Mouse (Mus musculus): Measurements from ENCODE around the gene Rnf150. TPM values are rescaled to one million over a fixed set of nuclear protein-coding genes. Genes with fewer than 3 reads are reported as not detected.

The Rnf150 gene
- total RNA-seq, 2 experiments from 2014 or later = 15.2 to 17.2 TPM

DNA sequence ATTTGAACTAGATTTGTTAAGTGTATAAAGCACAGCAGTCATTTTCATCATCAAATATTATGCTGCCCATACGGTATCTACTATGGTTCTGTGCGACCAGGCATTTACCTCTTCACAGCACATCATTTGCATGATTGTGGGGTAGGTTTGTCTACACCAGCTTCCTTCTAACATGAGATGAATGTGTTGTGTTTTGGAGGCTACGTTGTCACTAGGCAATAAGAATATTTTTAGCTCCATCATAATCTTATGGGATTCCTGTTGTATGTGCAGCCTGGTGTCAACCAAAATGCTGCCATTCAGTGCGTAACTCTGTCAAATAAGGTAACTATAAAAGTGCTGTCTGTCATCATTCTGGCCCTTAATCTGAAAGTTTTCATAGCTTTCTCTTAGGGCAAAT, 24.1 kb downstream of the Rnf150 start:
- no peak for DNase-seq (ENCODE audit: low spot score in 2 of 2)

DNA sequence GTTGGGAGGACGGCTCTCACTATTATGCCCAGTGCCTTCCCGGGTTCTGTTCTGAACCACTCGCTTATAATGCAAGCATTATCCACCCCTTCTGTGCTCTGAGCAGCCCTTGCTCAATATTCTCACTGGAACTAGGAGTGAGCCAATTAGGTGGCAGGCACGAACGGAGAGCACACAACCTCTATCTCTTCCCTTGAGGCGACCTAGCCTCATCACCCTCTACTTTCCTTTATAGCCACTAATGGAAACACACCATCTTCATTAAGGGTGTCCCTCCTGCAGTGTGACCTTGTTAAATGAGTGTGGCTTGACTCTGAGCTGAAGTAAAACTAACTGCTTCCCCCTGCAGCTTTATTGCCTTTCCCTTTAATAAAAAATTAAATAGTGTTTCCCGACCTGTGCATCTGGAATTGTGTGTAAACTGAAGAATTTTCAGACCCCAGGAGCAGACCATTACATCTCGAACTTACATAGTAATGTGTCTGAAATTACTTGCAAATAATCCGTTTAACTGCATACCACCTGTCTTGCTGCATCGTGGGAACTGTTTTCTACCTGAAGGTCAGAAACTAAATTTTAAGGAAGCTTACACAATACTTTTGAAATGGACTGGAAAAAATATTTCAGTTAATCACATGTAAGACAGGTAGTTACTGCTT, 26.0 kb downstream of the Rnf150 start:
- no peak for DNase-seq (ENCODE audit: low spot score in 2 of 2)

DNA sequence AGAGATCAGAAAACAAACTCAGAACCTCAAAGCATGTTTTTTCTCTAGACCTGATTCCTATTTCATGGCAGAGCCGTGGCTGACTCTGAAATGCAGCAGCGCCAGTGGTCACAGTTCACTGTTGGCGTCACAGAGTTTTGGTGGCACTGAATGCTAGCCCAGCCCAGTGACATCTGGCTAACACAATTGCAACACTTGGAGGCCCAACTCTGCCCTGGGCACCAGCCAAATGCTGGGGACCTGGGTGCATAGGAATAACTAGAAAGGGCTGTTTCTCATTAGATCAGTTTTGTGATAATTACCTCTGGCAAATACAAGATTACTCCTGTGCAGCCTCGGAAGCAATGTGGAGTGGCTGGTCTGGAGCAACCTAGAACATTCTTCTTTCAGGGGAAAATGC, 31.9 kb downstream of the Rnf150 start:
- no peak for DNase-seq (ENCODE audit: low spot score in 2 of 2)

DNA sequence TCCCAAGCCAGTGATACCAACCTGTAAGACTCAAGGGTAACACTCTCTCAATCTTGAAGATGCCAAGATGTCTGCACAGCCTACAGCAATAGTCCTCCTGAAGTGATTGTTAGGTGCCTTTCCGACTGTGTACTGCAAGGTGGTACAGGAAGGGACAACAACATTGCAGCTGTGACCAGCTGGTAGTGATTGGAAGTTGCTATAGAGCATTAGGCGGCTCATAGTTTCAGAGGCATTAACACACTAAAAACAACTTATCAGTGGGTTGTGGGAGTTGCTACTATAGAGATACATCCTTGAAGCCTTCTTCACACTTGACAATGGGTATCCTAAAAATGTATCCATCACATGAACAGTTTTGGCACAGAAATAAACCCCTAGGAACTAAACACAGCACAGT, 33.6 kb downstream of the Rnf150 start:
- DNase-seq (ENCODE audit: low spot score in 2 of 2) = no peak

DNA sequence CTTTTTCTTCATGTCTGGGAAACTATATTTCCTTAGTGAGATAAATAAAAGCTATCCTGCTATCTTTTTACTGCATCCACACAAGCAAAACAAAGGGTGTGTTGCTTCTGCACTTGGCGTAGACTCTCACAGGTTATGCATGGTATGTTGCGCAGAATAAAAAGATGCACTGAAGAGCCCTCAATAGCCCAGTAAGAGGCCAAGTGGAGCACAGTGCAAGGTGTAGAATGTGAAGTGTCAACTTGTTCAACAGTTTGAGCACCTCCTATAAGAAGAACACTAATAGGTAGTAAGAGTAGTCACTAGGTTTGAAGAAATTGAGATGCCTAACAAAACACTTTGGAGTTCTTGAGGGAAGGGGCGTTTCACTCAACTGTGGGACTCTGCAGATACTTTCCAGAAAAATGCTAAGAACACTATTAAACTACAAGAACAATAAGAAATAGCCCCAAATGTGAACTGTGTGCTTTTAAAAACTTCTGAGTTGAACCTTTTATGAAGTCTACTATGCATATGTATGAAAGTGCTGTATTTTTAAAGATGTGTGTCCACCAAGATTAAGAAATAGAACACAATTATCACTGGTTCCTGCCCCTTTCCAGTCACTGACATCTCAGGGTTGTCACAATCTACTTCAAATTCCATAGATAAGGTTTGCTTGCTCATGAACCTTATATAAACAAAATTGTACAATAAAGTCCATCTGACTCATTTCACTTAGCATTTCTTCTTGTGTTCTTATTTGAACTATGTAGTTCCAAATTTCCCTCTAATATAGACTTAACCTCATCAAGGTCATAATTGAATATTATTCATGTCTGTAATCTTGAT, 34.7 kb downstream of the Rnf150 start:
- DNase-seq (ENCODE audit: low spot score in 2 of 2) = no peak

DNA sequence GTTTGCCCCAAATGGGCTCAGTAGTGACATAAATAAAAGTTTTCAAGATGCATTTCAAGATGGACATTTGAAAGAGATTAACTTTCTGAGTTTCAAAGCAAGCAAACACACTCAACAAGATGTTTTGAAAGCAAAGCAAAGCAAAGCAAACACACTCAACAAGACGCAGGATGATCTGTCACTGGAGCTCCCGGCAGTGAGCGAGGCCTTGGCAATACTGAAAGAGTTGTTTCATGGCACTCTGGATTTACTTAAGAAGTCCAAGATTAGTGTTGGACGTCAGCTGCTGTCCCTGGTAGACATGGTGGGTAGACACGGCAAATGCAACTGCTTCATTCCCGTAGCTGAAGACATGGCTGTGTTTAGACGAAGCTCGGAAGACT, 35.3 kb downstream of the Rnf150 start:
- no peak for DNase-seq (ENCODE audit: low spot score in 2 of 2)

DNA sequence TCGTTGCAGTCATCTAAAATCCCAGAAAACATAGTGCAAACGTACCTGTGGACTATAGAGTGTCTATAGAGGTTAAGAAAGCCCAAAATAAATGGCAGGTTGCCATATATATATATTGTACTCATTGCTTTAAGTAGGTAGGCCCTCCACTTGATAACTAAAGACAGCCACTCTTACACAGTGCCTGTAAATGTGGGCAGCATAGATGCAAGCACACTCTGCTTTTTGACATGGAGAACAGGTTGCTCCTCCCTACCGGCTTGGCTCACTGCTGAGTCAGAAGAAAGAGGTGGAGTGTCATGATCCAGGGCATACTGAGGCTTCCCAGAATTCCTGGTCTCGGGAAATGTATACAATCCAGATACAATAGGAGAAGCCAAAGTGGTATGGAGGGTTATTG, 37.8 kb downstream of the Rnf150 start:
- no peak for DNase-seq (ENCODE audit: low spot score in 2 of 2)

DNA sequence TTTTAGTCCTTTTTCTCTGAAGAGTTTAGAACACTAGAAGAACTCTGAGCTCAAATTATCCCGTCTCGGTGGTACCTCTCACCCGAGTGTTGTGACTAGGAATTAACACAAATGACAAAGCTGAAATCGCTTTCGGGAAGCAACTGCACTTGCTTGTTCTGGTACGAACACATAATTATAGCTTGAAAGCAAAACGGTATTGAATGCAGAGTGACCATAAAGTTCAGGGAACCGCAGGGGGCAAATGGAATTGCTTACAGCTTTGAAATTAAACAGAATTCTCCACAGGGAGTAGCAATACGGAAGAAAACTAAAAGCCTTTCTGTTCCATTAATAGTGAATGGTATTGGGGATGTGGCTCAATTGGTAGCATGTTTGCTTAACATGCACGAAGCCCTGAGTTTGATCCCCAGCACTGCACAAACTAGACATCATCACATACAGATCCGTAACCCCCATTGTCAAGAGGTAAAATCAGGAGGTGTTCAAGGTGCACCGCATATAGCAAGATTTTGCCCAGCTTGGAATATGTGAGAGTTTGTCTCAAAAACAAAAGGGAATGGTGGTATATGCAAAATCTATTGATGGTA, 38.5 kb downstream of the Rnf150 start:
- DNase-seq (ENCODE audit: low spot score in 2 of 2) = no peak

DNA sequence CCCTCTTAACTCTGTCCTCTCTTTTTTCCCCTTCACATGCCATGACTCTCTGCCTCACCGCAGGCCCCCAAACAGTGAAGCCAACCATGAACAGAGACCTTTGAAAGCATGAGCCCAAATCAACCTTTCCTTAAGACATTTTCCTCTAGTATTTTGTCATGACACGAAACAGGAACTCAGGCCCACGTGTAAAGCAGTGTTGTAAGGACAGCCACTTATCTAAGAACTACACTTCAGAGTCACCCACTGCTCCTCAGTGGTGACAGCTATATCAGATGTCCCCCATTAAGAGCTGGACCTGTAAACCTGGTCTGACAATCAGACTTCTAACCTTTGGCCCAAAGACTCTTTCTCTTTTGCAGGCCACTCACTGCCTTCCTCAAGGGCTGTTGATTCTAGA, 40.3 kb downstream of the Rnf150 start:
- no peak for DNase-seq (ENCODE audit: low spot score in 2 of 2)

DNA sequence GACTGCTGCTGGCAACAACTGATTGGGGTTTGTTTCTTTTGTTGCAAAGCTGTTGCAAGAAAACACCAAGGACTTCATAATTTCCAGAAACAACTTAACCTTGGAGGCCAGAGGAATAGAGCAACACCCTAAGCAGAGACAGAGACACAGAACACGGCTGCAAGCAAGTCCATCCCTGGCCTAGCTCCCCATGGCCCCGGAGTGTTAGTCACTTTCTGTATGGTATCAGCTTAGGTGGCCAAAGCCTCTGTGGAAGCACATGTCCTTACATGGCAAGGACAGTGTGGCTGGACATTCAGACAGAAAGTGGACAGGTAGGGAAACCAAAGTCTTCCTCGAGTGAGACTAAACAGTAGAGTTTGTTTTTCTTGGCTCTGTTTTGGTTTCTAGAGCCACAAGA, 44.1 kb downstream of the Rnf150 start:
- DNase-seq (ENCODE audit: low spot score in 2 of 2) = no peak

DNA sequence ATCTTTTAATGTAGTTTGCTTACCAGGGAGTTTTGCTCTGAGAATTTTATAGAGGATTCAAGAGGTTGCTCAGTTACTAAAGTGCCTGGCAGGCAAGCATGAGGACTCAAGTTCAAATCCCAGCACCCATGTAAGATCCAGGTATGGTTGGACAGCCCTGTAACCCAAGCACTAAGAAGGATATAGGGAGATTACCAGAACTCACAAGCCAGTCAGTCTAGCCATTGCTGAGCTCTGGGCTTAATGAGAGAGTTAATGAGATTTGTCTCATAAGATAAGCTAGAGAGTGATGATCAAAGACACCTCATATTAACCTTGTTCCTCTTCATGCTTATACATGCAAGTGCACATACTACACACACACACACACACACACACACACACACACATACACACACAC, 48.3 kb downstream of the Rnf150 start:
- no peak for DNase-seq (ENCODE audit: low spot score in 2 of 2)

DNA sequence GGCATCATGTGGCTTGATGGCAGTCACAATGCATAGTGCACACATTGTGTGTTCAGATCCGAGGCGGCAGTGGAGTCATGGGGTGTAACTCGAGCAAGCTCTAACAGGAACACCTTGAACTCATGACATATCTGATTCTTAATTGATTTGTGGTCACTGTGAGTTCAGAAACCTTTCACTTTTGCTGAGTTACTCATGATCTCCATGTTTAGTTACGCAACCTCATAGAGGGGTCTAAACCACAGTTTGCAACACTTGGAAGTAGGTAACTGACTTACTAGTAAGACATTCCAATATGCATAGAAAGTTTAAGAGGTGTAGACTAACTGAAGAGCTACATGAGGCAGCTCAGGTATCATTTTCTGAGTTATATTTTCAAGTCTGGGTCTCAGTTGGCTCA, 49.1 kb downstream of the Rnf150 start:
- DNase-seq (ENCODE audit: low spot score in 2 of 2) = no peak

DNA sequence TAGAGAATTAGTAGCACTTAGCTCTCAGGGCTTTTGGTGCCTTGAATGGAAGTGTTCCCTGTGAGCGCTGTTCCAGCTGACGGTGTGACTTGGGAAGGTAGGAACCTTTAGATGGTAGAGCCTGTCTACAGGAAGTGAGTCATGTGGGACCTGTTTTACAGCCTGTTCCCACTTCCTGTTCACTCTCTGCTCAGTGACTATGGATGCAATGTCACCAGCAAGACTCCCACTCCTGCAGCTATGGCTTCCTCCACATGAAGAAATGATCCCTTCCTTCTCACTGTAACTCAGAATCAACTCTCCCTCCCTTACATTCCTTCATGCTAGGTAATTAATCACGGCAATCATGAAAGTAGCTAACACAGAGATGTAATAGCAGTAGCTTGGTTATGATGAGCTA, 51.4 kb downstream of the Rnf150 start:
- no peak for DNase-seq (ENCODE audit: low spot score in 2 of 2)

DNA sequence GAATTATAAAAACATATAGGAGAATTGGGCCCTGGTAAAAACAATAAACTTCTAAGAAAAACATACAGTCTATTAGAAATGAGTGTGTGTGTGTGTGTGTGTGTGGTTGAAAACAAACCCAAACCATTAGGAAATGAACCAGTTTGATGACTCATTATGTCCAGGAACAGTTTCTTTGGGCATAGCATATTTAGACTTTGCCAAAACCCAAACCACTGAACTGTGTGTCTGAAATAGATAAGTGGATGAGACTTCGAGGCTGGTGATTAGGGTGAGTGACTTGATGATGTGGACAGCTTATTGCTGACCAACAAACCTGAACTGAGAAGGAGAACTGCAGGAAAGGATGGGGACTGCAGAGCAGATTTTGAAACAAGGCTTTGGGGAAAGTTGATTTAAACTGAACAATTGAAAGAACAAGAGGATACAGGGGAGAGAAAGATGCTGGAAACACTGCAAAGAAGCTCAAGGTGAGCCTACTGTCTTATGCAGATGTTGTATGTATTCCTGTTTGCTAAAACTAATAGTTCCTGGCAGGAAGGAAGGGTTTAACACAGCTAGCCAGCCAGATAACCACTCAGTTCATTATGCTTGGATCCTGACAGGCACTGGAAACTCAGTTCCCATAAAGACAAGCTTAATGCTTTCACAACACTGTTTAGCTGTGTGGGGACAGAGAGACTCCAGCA, 53.8 kb downstream of the Rnf150 start:
- DNase-seq (ENCODE audit: low spot score in 2 of 2) = no peak

DNA sequence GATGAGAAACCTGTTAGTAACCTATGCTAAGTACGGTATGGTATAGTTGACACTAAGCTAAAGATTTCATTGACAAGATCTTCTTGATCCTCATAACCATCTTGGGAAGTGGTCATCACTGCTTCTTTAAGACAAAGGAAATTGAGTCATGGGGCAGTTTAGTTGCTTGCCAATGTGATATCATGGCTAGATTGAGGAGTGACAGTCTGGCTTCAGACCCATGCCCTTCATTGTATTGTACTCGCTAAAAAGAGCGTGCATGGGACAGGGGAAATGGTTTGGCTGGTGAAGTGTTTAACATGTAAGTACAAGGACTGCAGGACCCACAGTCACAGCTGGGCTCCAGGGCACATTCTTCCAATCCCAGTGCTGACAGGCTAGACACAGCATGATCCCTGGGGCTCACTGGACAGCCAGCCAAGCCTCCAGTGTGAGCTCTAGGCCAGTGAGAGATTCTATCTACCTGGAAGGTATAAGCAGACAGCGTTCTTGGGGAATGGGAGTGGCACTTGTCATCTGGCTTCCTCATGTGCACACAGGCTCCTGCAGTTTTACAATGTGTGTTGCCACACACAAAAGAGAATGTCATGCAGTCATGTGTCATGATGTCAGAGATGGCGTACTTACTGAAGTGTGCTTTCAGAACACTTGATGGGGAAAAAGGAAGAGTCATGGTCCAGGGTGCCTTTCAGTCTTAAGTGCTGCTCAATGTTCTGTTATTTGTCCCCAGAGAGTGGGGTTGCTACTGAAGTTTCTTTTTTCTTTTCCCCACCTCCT, 54.6 kb downstream of the Rnf150 start:
- no peak for DNase-seq (ENCODE audit: low spot score in 2 of 2)

DNA sequence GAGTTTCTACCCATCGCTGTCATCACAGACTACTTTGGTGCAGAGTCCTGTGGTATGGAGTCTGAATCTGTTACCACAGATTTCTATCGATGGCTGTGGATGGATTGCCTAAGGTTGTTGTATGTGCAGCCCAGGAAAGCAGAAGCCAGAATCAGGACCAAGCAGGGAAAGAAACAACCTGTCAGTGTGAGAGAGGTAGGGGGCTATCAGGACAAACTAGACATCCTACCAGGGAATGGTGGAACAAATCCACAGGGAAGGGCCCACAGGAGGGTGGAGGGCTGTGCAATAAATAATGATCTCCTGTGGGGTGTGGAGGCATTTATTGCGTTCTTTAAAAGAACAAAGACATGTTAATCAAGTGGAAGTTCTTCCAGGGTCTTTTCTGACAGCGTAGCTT, 56.5 kb downstream of the Rnf150 start:
- no peak for DNase-seq (ENCODE audit: low spot score in 2 of 2)

DNA sequence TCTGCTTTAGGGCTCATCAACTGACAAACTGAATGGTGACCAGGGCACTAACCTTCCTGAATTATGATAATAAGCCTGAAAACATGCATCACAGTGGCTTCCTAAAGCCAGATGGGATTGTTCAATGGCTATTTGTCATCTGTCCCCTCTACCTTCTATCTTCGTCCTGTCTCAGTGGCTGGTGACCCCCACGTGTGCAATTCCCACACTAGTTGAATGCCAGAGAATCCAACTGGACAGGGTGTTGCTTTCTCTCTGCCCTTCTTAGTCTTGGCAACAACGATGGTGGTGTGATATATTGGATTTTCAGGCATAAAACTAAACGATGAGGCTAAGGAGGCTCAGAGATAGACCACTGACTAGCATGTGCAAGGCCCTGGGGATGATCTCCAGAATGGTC, 57.0 kb downstream of the Rnf150 start:
- no peak for DNase-seq (ENCODE audit: low spot score in 2 of 2)

DNA sequence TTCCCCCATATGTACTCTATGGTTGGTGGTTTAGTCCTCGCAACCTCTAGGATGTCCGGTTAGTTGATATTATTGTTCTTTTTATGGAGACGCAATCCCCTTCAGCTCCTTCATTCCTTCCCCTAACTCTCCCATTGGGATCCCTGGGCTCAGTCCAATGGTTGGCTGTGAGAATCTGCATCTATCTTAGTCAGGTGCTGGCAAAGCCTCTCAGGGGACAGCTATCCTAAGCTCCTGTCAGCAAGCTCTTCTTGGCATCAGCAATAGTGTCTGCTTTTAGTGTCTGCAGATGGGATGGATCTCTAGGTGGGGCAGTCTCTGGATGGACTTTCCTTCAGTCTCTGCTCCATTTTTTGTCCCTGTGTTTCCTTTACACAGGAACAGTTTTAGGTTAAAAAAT, 62.1 kb downstream of the Rnf150 start:
- DNase-seq (ENCODE audit: low spot score in 2 of 2) = no peak

DNA sequence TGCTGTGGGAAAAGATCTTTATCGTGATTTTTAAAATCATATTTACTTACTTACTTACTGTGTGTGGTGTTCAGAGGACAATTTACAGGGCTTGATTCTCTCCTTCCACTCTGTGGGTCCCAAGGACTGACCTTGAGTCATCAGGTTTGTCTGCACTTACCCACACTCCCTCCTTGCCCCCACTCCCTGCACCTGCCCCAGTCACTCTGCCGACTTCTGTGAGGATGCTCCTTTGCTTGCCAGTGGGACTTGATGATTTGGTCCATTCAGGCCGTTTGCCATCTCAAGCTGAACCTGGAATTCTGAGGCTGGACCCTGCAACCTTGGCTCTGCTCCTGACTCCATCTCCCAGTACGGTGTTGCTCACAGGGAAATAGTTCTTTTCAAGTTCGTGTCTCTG, 63.4 kb downstream of the Rnf150 start:
- DNase-seq (ENCODE audit: low spot score in 2 of 2) = no peak

DNA sequence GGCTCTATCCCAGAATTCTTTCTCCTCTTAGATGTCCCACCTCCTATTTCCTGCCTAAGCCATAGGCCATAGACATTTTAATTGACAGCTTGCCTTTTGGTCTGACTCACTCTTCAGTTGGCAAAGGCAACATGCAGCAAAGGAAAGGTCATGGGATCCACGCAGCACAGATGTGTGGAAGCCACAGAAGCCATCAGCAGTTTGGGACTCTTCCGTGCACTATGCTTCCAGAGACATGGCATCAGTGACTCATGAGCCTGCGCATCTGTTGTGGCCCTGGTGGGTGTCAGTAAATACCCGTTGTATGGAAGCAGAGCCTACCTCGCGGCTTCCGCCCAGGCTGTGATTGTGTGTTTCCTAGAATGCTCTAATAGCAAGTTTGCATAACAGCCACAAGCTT, 68.4 kb downstream of the Rnf150 start:
- DNase-seq (ENCODE audit: low spot score in 2 of 2) = no peak

DNA sequence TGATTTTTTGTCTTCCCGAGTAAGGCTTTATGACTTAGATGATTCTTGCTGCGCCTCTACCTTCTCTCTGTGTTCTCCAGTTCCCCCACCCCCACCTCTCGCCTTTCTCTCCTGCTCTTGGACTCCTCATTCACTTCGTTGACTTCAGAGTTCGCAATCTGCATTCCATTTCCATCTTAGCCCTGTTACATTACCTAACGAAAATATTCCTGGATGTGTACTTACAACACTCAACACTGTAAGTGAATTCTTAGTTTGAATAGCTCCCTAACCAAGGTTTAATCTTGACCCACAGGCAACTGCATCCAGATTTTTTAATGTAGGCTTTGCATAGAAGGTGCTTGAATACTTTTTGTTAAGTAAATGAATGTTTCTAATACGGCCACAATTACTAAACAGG, 73.0 kb downstream of the Rnf150 start:
- no peak for DNase-seq (ENCODE audit: low spot score in 2 of 2)
